Mouse (Mus musculus) layer of hippocampus, adult 18-20 months (tissue): Measurements from ENCODE around the gene E130311K13Rik. TPM values are rescaled to one million over a fixed set of nuclear protein-coding genes. Genes with fewer than 3 reads are reported as not detected.

ENCODE experiments used
- DNase-seq, 2 experiments: peaks; one replicate each; pipeline ENCODE4 v3.0.0; 2022; ENCODE audit warnings: low spot score in 2 of 2
- long read RNA-seq: library from polyadenylated mRNA; stranded (forward); transcript quantifications from one replicate; pipeline ENCODE4 v2.0.0, GENCODE M21; 2021
- total RNA-seq, 2 experiments: library from RNA; stranded (reverse); gene quantifications; 2 replicates each; pipeline ENCODE4 v1.2.3; 2021

Gene E130311K13Rik
- total RNA-seq, result 10 to 100 TPM; 11.8 to 12.2 TPM
- long read RNA-seq, transcript E130311K13Rik-201 (5 exons, 1,640 nt), result major isoform, 5 of 5 reads
- long read RNA-seq, partial matches to known transcripts, result 0 of 5 reads
- long read RNA-seq, other reads (novel, unspliced or antisense), result 0 of 5 reads

- DNase-seq, result peak; percentile 82 to 93
Measured at GRCm38 (mm10) chr3:63928878-63929859, at the start of gene E130311K13Rik. TSS of gene E130311K13Rik (minus strand) at chr3:63929472.

GRCm38 (mm10) chr3:63977895-63978294 lies 48.6 kb upstream of the E130311K13Rik start:
- DNase-seq, result no peak

GRCm38 (mm10) chr3:63975955-63976908 lies 47.0 kb upstream of the E130311K13Rik start, which contains the start of gene Gmps:
TSS of gene Gmps (plus strand) at chr3:63976106.
- DNase-seq, result peak; percentile 86 to 95

GRCm38 (mm10) chr3:63965929-63966328 lies 36.7 kb upstream of the E130311K13Rik start:
- no peak for DNase-seq

DNA sequence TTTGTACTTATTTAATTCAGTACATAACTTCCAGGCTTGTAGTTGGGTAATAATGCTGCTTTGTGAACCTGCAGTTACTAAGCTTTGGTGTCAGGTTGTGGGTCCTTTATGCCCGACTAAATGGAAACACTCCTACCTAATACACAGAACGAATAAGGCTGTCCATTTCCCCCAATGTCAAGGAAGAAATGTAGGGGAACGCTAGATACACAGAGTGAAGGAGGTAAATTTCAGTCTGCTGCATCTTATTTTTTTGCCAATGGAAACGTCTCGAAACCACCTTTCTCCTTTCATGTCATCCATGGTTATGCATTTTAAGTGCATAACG lies 35.6 kb upstream of the E130311K13Rik start:
- no peak for DNase-seq

- DNase-seq, result peak; percentile 99 to 100
Measured at GRCm38 (mm10) chr3:63964100-63964921, 35.0 kb upstream of the E130311K13Rik start, which contains the start of gene Slc33a1. TSS of gene Slc33a1 (minus strand) at chr3:63964768.

DNA sequence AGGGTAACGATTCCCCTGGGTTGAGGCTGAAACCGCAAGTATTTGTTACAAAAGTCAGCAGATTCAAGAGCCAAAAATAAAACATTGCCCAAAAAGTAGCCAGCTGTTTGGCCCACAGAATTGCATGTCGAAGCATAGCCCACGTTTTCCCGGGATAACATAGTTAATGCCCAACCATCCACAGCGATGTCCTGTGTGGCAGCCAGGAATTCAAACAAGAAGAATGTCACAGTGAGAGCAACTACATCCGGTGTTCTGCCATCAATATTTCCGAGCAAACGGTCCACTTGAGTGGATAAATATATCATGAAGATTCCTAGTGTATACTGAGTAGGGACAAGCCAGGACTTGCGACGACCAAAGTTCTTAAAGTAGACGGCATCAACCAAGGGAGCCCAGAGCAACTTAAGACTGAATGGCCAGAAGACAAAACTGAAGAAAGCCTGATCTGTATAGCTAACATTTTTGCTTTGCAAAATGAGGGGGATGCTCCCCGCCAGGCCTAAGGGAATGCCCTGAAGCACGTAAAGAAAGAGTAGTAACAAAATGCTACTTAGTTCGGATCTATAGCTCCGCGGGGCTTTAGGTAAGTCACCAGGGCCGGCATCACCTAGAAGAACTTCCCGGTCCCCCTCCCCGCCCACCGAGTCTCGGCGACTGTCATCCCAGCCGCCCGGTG lies 34.3 kb upstream of the E130311K13Rik start:
- no peak for DNase-seq

- DNase-seq, result no peak
Measured at GRCm38 (mm10) chr3:63949837-63950236, 20.6 kb upstream of the E130311K13Rik start.

DNA sequence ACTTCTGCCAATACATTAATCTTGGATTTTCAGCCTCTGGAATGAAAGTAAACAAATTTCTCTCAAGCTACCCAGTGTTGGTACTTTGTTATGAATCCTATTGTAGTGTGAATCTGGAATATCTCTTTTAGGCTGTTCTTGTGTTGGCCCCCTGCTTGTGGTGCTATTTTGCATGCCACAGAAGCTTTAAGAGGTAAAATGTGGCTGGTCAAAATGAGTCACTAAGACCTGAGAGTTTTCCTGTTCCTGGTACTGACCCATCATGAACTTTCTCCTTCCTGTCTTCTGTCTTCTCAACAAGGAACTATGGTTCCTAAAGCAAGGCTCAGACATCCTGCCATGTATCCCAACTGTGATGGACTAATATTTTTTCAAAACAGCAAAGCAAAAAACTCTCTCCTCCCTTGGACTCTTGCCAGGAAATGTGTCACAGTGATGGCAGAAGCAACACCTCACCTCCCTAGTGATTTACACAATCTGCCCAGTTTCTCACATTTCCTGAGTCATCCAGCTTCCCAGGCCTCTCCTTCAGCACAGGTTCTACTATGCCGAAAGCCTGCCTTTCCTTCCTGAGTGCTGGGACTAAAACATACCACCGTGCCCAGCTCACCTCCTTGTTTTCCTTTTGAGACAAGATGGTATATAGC lies 12.1 kb upstream of the E130311K13Rik start:
- peak; percentile 53 to 69 for DNase-seq

GRCm38 (mm10) chr3:63938928-63939327 lies 9.7 kb upstream of the E130311K13Rik start:
- no peak for DNase-seq

- peak in 1 of 2 experiments; percentile 32 for DNase-seq
Measured at GRCm38 (mm10) chr3:63919634-63920033, 9.6 kb downstream of the E130311K13Rik start.

- DNase-seq, result no peak
Measured at GRCm38 (mm10) chr3:63910301-63910700, 19.0 kb downstream of the E130311K13Rik start.

DNA sequence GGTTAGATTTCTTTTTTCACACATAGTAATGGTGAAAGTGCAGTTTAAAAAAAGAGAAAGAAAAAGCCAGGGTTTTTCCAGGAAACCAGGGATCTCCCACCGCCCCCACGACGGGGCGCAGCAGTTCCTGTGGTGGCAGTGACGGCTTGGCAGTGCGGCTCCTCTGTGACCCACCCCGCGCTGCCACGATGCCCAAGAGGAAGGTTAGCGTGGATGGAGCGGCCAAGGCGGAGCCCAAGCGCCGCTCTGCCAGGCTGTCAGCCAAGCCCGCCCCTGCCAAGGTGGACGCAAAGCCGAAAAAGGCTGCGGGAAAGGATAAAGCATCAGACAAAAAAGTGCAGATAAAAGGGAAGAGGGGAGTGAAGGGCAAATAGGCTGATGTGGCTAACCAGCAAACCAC lies 24.0 kb downstream of the E130311K13Rik start:
- DNase-seq, result no peak

DNA sequence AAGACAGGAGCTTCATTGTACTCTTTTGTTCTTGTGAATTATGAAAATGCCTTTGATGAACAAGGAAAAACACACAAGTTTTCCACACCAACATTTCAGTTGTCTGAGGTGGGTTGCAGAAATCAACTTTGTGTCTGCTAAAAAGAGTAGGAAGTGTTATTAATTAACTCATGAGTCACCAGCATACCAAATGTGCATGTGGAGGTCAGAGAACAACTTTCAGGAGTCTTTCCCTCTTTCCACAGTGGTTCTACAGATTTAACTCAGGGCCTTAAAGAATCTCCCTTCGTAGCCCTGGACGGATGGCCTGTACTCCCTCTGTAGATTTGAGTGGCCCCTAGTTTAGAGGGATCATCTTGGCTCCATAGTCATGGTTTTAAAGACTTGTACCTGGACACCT lies 25.1 kb downstream of the E130311K13Rik start:
- DNase-seq, result no peak

- DNase-seq, result peak in 1 of 2 experiments; percentile 44
Measured at GRCm38 (mm10) chr3:63900021-63900571, 29.2 kb downstream of the E130311K13Rik start.

DNA sequence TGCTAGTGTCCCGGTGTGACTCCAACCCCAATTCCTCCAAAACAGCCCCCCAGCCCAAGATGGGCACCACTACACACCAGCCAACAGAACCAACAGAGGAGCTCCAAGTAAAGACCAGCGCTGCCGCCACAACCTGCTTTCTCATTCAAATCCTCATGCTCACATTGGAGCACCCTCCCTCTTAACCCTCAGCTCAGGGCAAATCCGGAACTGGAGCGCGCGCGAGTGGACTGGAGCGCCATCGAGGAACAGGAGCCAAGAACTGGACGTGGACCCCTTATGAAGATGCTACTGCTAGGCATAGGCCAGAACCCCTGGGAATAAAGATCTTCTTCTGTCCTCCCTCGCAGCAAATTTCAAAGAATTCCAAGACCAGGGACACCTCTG lies 30.0 kb downstream of the E130311K13Rik start, which contains the start of gene Plch1:
TSS of gene Plch1 (minus strand) at position 164 of the 387 bp plus-strand sequence.
- peak; percentile 6 to 32 for DNase-seq

GRCm38 (mm10) chr3:63898581-63899308 lies 30.5 kb downstream of the E130311K13Rik start:
- peak; percentile 78 to 91 for DNase-seq

DNA sequence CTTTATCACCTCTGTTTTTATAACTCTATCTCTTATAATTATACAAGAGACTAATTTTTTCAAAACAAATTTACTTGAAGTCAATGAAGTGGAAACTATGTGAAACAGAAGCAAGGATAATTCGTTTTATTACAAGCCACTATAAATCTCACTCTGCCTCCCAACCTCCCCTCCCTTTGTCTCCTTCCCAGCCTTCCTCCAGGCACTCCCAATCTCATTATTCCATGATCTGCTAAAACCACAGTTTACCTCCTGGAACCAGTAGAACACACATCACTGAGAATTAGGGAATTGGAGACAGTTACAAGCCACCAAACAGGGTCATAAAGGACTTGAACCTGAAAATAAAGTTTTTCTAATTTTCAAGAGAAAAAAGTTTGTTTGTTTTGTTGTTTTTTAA lies 32.1 kb downstream of the E130311K13Rik start:
- DNase-seq, result no peak
